Mouse (Mus musculus) lung, adult 18-20 months (tissue): ENCODE measurements around the gene Cdc42ep2.
A peak's percentile ranks its signal among the peaks of the same experiment; 100 is the strongest.

Experiments
- DNase-seq, 2 experiments: peaks; one replicate each; pipeline ENCODE4 v3.0.0; 2022; ENCODE audit warnings: mixed read lengths in 2 of 2

Cdc42ep2 gene

GRCm38 (mm10) chr19:5940656-5941055, 16.0 kb upstream of the Cdc42ep2 start:
- no peak for DNase-seq

DNA sequence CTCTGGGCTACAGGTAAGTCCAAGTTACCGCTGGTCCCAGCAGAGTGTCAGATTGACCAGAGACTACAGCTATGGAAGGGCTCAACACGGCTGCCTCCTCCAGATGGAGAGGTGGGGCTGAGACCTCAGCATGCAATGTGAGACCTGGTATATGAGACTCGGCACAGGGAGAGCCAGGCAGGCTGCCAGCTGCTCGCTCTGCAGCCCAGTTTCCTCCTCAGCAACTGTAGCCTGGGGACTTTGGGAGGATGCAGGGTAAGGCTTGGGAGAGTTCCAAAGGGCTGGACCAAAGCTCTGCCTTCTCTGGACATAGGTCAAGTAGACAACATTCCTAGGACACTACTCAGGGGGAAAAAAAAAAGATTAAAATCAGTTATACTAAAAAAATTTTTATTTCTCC, 15.6 kb upstream of the Cdc42ep2 start:
- peak; percentile 82 to 85 for DNase-seq

- DNase-seq = no peak
Observed at GRCm38 (mm10) chr19:5939715-5940114, 15.1 kb upstream of the Cdc42ep2 start.

- DNase-seq = no peak
Observed at GRCm38 (mm10) chr19:5938516-5938915, 13.9 kb upstream of the Cdc42ep2 start.

DNA sequence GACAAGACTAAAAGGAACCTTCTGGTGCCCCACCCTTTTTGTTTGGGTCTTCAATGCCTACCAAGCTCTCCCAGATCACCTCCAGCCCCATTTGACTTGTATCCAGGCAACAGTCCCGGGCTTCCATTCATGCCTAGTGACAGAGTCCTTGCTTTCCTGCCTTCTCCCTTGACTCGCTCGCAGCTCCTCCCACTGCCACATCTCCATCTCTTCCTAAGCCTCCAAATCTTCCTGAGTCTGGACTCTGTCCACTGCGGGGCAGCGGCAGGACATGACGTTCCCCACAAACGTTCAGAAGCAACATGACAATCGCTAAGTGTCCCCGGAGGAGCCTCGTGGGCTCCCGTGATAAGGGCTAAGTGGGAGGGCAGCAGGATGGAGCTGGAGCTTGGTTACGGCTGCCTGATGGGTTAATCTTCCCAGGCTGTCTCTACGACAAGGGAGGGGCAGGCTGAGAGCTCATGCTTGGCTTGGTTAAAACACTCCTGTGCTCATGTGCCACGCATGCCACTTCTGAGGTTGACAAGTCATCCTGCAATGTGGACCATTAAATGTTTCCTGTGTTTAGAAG, 13.3 kb upstream of the Cdc42ep2 start:
- DNase-seq = peak in 1 of 2 experiments; percentile 51

GRCm38 (mm10) chr19:5937095-5937835, 12.6 kb upstream of the Cdc42ep2 start:
- peak in 1 of 2 experiments; percentile 35 for DNase-seq

- peak in 1 of 2 experiments; percentile 47 for DNase-seq
Observed at GRCm38 (mm10) chr19:5935691-5936090, 11.1 kb upstream of the Cdc42ep2 start.

DNA sequence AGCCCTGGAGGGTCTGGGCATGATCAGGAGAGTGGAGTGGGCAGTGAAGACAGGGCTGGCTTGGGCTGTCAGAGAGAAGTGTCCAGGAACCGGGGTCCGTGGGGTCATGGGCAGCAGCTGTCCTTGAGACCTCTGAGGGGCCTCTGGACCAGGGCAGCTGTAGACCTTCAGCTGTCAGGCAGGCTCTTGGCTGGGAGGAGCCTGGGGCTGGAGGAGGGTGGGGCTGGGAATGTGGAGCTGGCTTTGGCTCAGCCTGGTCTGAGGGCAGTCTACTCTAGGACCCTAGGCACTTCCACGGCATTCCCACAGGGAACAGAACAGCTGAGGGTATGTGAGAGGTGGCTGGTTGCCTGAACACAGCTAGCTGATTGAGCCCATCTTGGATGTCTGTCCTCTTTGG, 10.7 kb upstream of the Cdc42ep2 start:
- DNase-seq = peak; percentile 68 to 69

GRCm38 (mm10) chr19:5929634-5930596, 5.3 kb upstream of the Cdc42ep2 start:
- DNase-seq = peak; percentile 77 to 80

DNA sequence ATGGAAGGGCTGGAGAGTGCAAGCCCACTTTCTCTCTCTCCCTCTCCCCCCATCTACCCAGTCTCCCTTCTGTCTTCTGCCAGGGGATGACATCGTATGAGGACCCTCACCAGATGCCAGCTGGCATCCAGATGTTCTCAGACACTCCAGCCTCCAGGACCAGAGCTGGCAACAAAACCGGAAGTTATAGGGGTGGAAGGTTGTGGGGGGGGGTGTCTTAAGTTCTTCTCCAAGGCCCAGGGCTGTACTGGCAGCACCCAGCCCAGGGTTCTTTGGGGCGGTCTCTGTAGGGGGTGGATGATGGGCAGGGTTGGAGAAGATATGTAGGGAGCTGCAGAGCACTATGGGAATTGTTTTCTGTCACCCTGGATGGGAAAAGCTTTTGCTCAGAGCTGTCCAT, 3.9 kb upstream of the Cdc42ep2 start:
- DNase-seq = no peak

DNA sequence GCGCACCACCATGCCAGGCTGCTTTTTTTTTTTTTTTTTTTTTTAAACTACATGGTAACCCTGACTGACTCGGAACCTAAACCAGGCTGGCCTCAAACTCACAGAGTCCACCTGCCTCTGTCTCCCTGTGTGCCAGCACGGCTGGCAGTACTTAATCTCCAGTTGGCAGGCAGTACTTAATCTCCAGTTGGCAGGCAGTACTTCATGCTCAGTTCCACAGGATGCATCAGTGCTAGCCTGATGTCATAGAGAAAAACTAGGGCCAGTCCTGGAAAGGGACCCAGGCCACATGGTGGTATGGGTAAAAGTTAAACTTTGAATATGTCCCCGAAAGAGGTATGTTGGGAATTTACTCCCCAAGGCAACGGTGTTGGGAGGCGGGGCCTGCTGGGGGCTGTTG, 3.5 kb upstream of the Cdc42ep2 start:
- no peak for DNase-seq

DNA sequence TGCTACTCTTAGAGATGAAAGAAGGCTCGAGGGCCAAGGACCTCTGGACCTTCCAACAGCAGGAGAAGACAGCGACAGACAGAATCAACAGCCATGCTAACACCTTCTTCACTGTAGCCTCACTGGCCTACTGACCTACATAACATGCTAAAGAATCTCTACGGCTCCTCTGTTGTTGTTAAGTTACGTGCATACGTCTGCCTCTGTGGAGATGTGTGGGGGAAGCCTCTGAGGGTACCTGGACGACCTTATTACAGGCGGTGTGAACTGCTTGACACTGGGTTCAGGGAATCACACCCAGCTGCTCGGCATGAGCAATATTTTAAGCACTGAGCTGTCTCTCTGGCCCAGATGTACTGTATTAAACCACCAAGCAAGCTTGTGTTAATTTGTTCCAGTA, 2.9 kb upstream of the Cdc42ep2 start:
- DNase-seq = no peak

- DNase-seq = no peak
Observed at GRCm38 (mm10) chr19:5927026-5927425, 2.4 kb upstream of the Cdc42ep2 start.

- DNase-seq = no peak
Observed at GRCm38 (mm10) chr19:5925311-5925855, 767 bp upstream of the Cdc42ep2 start.

- peak; percentile 86 to 91 for DNase-seq
Observed at GRCm38 (mm10) chr19:5923990-5924712, 465 bp downstream of the Cdc42ep2 start.

- no peak for DNase-seq
Observed at GRCm38 (mm10) chr19:5922963-5923362, 1.7 kb downstream of the Cdc42ep2 start.

DNA sequence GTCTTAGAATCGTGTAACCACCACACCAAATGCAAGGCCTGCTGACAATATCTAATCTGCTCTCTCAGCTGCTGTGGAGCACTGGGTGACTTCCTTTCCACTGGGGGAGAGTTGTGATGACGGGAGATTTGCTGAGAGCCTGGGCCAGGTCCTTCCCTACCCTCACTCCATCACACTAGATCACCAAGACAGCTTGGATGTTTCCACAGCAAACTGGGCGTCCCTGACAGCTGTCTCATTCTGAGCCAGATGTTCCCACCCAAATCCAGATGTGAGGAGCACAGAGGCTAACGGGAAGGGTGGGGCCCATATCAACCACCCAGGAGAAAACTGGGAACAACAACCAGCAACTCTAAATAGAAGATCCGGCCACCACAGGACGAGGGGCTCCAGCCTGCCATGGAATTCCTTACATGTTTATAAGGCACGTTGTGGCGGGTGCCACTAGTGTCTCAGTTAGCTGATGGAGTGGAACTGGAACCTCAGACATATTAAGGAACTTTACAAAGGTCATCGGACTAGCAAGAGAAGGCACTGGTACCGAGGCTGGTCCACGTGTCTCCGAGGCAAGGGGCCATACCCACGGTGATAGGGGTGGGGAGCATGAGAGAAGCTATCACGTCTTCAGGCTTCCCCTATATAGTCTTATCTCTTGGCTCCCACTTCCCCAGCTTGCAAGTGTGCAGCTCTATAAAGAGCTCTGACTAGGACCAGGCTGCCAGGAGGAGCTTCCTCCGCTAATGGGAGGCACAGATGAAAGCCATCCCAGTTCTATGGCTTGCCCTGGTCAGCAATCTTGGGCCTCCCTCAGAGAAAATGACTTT, 2.3 kb downstream of the Cdc42ep2 start:
- DNase-seq = peak; percentile 48 to 69

DNA sequence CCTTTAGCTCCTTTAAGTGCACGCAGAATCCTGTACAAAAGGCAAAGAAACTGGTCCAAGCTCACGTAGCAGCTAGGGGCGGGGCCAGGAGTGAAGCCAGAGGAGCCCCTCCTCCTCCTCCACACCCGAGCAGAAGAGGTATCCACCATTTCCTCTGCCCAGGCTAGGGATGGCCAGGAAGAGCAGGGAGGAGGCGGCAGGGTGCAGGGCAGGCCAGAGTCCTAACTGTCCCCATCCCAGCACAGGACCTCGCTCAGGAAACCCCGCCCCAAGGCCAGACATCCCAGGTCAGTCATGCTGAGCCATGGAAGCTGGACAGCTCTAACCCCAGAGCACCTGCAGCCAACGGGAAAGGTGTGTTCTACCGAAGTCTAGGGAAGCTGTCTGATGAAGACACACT, 2.9 kb downstream of the Cdc42ep2 start:
- peak; percentile 43 to 62 for DNase-seq

DNA sequence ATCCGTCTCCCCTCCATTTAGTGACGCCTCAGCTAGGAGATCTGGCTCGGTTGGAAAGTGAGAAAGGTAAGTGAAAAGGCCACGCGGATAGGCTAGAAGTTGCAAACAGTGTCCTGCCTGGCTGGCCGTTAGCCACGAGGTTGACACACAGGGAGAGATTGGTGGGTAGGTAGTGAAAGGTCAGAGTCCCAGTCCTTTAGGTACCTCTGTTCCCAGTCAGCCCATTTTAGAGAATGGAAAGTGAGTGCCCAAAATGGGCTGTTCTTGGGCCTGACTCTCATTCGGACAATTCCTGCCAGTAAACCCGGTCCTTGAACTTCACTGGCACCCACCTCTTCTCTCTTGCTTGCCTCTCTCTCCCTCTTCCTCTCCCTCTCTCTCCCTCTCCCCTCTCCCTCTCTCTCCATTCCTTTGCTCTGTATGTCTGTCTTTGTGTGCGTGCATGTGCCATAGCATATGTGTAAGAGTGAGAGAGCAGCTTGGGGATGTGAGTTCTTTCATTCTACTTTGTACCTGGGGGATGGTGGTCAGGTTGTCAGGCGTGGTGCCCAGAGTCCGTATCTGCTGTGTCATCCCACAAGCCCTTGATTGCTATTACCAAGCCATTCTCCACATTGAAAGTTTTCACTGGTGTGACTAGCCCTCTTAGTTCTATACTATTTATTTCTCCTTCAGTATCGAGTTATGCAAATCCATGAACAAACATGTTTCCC, 11.5 kb downstream of the Cdc42ep2 start, which contains the start of gene Dpf2:
Dpf2 (minus strand) TSS at position 4 of the 713 bp plus-strand sequence.
- DNase-seq = no peak
